Mouse (Mus musculus) thymus, adult 2 months (tissue): ENCODE measurements around the gene Dnajb1.
"Not testable (repeated sequence)": the region's sequence is repeated elsewhere in the genome, so short reads cannot be mapped to it uniquely, and the experiment has no call there.

Experiments used
- CTCF ChIP-seq: fragments of 200-500 bp; IDR thresholded peaks from 2 replicates; pipeline ENCODE4 v1.5.1; 2012; ENCODE audit warnings: mild to moderate bottlenecking, control low read depth, low read length, moderate library complexity, borderline replicate concordance; ENCODE audit not compliant: control insufficient read depth, poor library complexity, insufficient read depth; ENCODE audit errors: extremely low read depth
- POLR2A ChIP-seq: fragments of 200-500 bp; IDR thresholded peaks from 2 replicates; pipeline ENCODE4 v1.6.1; 2012; ENCODE audit warnings: mild to moderate bottlenecking, low read length, control low read depth, moderate library complexity; ENCODE audit not compliant: control insufficient read depth, poor library complexity, insufficient read depth; ENCODE audit errors: extremely low read depth

- TF ChIP-seq CTCF, POLR2A: not testable (repeated sequence)
These were observed 37.0 kb upstream of the Dnajb1 start for GRCm38 (mm10) chr8:83571001-83571340.
